Mouse (Mus musculus) kidney, adult 2 months (tissue): Measurements from ENCODE around the gene Styxl1.

Experiments
- CTCF ChIP-seq: fragments of 200-500 bp; conservative IDR thresholded peaks from 2 replicates; pipeline ENCODE4 v1.5.1; 2011; ENCODE audit warnings: low read depth, mild to moderate bottlenecking, control low read depth, low read length, moderate library complexity, mixed read lengths; ENCODE audit not compliant: insufficient read depth, insufficient read length
- POLR2A ChIP-seq: fragments of 200-500 bp; IDR thresholded peaks from one replicate; pipeline ENCODE4 v1.6.1; 2011; ENCODE audit warnings: low read depth, low read length, control low read depth

DNA sequence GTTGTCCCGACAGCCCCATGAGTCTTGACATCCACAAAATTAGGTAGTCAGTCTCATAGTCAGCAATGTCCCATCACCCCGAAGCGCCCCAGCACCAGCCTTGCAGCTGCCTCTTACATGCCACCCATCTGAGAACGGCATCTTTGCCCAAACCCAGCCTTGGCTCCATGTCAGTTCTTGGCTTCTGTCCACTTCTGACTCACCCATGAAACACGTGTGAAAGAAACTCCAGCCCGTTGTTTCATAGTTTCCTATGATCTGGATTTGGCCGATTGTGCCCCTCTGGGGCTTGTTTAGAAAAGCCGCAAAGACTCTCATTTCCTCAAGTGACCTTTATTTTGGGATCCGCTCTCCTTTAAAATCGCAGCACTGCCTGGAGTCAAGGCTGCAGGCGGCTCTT is 56.1 kb downstream of the Styxl1 start:
- no peak for TF ChIP-seq CTCF
- TF ChIP-seq POLR2A: no peak
